Mouse (Mus musculus) induced T-regulatory cell, adult 2 months (primary cell): ENCODE measurements around the gene Pacs1.
"Not testable (repeated sequence)": the region's sequence is repeated elsewhere in the genome, so short reads cannot be mapped to it uniquely, and the experiment has no call there.

ENCODE experiments used
- DNase-seq: peaks from one replicate; pipeline ENCODE4 v3.0.0-alpha.2; 2012; ENCODE audit warnings: low read depth

Gene Pacs1

GRCm38 (mm10) chr19:5097521-5098362 lies 175.2 kb downstream of the Pacs1 start:
- peak; percentile 40 for DNase-seq

- peak; percentile 64 for DNase-seq
Measured at GRCm38 (mm10) chr19:5095887-5096474, 176.9 kb downstream of the Pacs1 start.

- DNase-seq, result peak; percentile 29
Measured at GRCm38 (mm10) chr19:5094746-5095417, 178.0 kb downstream of the Pacs1 start.

GRCm38 (mm10) chr19:5094243-5094632 lies 178.7 kb downstream of the Pacs1 start:
- peak; percentile 91 for DNase-seq

- no peak for DNase-seq
Measured at GRCm38 (mm10) chr19:5093481-5094242, 179.3 kb downstream of the Pacs1 start.

GRCm38 (mm10) chr19:5092083-5092482 lies 180.8 kb downstream of the Pacs1 start:
- no peak for DNase-seq

GRCm38 (mm10) chr19:5089324-5089723 lies 183.6 kb downstream of the Pacs1 start:
- no peak for DNase-seq

- DNase-seq, result peak; percentile 99
Measured at GRCm38 (mm10) chr19:5087884-5088728, 184.8 kb downstream of the Pacs1 start, which contains the start of gene Yif1a. Gene Yif1a (plus strand): TSS chr19:5088538.

GRCm38 (mm10) chr19:5086533-5086932 lies 186.4 kb downstream of the Pacs1 start:
- DNase-seq, result not testable (repeated sequence)

- peak; percentile 47 for DNase-seq
Measured at GRCm38 (mm10) chr19:5085145-5085863, 187.6 kb downstream of the Pacs1 start, which contains the start of gene Tmem151a. Gene Tmem151a (minus strand): TSS chr19:5085531.

- DNase-seq, result no peak
Measured at GRCm38 (mm10) chr19:5084834-5085144, 188.1 kb downstream of the Pacs1 start.

- DNase-seq, result no peak
Measured at GRCm38 (mm10) chr19:5083961-5084833, 188.7 kb downstream of the Pacs1 start.
